Mouse (Mus musculus): ENCODE measurements around the gene Bud31.
"Not testable (repeated sequence)": the region's sequence is repeated elsewhere in the genome, so short reads cannot be mapped to it uniquely, and the experiment has no call there.

Bud31 gene

DNA sequence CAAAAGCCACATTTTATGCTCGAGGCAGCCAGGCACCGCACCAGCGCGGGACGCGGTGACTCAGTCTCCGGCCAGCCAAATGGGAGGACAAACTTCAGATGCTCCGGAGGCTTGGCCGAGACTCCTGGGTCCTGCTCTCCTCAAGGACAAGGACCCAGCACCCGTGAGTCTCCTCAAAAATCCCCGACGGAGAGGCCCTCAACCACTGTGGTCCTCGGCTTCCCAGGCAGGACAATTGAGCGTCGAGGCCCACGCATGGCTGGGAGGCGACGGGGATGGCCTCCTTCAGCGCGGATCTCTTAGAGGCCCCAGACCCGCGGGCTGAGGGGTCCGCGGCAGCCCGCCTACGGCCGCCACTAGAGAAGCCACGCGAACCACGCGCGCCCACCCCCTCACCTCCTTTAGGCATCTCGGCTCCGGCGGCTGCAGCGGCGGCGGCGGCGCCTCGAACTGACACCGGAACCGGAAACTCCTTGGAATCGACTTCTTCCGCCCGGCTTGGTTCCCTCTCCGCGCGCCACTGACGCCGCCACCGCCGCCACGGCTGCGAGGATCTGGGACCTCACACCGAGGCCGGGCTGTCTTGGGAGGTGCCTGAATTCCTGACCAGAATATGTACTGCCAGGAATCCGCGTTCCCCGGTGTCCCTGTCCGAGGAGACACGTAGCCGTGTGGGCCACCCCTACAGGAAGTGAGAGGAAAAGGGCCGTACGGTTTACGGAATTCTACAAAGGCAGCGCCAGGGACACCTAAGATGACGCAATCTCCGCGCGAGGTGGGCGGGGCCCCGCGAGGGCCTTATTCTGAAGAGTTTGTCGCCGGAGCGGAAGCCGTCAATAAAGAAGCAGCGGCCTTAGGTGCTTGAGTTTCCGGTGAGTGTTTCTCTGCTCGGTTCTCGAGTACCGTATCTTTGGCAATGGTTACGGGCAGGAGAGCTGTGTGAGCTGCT, at the start of gene Bud31, which contains the start of gene Pdap1:
Gene Bud31, plus strand, starts transcription at position 792 of the 949 bp plus-strand sequence.
Gene Pdap1, minus strand, starts transcription at position 668 of the 949 bp plus-strand sequence.
- peak; percentile 94 for DNase-seq (ENCODE audit: low spot score)

- no peak for DNase-seq (ENCODE audit: low spot score)
Measured at GRCm38 (mm10) chr5:145096195-145096594, 44.0 kb upstream of the Bud31 start.

- no peak for DNase-seq (ENCODE audit: low spot score)
Measured at GRCm38 (mm10) chr5:145098340-145098821, 41.8 kb upstream of the Bud31 start.

- DNase-seq (ENCODE audit: low spot score), result no peak
Measured at GRCm38 (mm10) chr5:145100960-145101359, 39.2 kb upstream of the Bud31 start.

DNA sequence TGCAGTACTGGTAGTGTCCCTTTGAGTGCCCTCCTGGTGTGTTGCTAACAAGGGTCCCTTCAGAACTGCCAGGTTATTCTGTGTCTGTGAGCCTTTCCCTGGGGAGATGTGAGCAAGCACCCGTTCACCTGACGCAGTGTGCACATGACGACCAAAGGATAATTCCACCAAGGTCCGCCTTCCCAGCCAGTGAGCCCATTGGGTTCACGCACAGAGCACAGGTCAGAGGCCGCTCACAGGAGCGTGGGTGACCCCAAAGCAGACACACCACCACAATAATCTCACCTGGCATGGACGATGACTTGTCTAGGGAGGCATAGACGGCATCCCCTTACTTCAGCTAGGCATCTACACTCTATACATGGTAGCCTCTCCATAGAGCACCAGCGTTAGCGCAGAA, 38.7 kb upstream of the Bud31 start:
- not testable (repeated sequence) for DNase-seq (ENCODE audit: low spot score)

- no peak for DNase-seq (ENCODE audit: low spot score)
Measured at GRCm38 (mm10) chr5:145102706-145103105, 37.5 kb upstream of the Bud31 start.

- DNase-seq (ENCODE audit: low spot score), result no peak
Measured at GRCm38 (mm10) chr5:145104328-145104727, 35.8 kb upstream of the Bud31 start.

- DNase-seq (ENCODE audit: low spot score), result no peak
Measured at GRCm38 (mm10) chr5:145105694-145106275, 34.4 kb upstream of the Bud31 start.

DNA sequence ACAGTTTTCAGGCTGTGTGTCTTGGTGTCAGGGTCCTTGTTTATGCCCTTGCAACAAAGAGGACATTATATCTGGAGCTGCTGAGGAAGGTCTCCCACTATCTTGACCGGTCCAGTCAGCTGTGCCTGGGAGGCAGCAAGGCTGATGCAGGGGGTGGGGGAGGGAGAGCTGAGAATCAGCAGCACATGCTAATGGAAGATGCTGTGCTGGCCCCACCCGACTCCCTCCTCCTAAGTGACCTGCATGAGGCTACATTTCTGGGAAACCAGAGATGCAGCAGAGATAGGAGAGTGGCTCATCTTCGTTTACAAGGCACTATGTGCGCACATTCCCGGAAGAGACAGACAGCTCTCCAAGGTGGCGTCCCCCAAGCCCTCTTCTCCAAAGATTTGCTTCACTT, 29.8 kb upstream of the Bud31 start:
- no peak for DNase-seq (ENCODE audit: low spot score)

GRCm38 (mm10) chr5:145112566-145112965, 27.6 kb upstream of the Bud31 start:
- no peak for DNase-seq (ENCODE audit: low spot score)

DNA sequence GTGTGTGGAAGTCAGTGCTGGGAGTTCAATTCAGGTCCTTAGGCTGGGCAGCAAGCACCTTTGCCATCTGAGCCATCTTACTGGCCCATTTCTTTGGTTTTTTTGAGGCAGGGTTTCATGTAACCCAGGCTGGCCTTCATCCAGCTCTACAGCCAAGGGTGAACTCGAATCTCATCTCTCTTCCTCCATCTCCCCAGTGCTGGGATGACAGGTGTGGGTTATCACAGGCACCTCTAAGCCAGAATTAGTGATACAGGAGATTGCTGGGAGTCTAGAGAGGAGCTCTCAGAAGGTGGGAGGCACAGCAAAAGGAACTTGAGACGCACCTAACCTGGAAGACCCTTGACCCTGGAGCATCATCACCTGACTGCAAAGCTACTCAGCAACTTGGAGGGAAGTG, 26.7 kb upstream of the Bud31 start:
- DNase-seq (ENCODE audit: low spot score), result no peak

- DNase-seq (ENCODE audit: low spot score), result peak; percentile 54
Measured at GRCm38 (mm10) chr5:145114071-145114605, 26.0 kb upstream of the Bud31 start, which contains the start of gene Arpc1b. Gene Arpc1b, plus strand, starts transcription at chr5:145114215.

- DNase-seq (ENCODE audit: low spot score), result peak; percentile 63
Measured at GRCm38 (mm10) chr5:145114606-145115473, 25.3 kb upstream of the Bud31 start.

GRCm38 (mm10) chr5:145115736-145116135, 24.4 kb upstream of the Bud31 start:
- no peak for DNase-seq (ENCODE audit: low spot score)

- peak; percentile 43 for DNase-seq (ENCODE audit: low spot score)
Measured at GRCm38 (mm10) chr5:145116316-145116715, 23.8 kb upstream of the Bud31 start.

DNA sequence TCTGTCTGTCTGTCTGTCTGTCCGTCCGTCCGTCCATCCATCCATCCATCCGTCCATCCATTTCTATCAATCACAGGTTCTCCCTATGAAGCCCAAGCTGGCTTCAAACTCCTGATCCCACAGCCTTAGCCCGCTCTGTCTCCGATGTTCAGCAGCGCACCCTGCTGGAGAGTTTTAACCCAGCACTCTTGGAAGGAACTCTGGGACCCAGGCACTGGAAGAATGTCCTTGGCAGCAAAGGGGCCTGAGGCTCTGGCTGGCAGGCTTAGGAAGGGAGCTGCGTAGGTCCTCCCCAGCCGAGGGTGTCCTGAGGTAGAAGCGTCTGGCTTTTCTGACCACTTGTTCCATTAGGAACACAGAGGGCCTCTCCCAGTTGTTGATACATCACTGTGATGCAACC, 23.2 kb upstream of the Bud31 start:
- DNase-seq (ENCODE audit: low spot score), result peak; percentile 70

DNA sequence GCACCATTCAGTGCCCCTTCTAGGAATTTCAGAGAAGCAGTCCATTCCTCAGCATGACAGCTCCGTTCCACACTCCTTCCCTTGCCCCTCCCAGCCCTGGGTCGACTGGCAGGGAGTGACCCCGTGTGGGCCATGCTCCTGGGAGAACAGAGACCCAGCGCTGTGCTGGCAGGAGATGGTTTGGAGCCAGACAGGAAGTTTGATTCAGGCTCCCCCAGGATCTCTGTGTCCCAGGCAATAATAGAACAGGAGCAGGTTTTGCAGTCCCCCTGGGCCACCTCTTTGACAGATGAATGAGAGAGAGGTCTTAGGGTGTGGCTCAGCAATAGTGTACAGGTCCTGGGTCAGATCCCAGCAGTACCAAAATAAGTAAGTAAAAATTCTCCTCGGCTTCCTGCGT, 22.2 kb upstream of the Bud31 start:
- no peak for DNase-seq (ENCODE audit: low spot score)

- DNase-seq (ENCODE audit: low spot score), result no peak
Measured at GRCm38 (mm10) chr5:145118461-145118860, 21.7 kb upstream of the Bud31 start.

DNA sequence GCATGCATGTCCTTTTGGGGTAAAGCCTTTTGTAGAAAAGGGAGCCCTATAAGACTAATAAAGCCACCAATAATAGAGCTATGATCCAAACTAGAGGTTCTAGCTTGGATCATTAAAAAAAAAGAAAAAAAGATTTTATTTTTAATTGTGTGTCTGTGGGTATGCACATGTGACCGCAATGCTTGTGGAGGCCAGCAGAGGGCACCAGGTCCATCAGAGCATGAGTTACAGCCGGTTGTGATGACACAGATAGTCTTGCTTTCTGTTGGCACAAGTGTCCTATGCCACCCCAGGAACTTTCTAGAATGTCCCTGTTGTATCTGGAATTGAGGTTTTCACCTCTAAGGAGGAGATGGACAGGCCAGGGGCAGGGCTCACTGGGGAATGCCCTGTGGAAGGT, 20.8 kb upstream of the Bud31 start:
- DNase-seq (ENCODE audit: low spot score), result no peak

DNA sequence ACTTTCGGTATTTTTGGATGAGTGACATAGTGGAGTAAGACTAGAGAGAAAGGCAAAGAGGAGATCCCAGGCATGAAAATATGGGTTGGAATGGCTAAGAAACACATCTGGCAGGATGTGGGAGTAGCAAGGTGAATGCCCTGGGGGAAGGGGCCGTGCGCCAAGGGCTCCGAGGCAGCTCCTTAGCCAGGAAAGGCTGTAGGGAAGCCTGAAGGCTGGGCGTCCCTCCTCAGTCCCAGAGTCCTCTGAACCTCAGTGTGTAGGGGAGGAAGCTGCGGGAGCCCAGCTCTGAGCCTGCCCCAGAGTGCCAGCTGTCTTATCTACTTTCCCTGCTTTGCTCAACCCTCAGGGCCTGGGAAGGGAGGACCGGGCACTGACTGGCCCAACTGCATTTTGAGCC, 19.2 kb upstream of the Bud31 start:
- no peak for DNase-seq (ENCODE audit: low spot score)

DNA sequence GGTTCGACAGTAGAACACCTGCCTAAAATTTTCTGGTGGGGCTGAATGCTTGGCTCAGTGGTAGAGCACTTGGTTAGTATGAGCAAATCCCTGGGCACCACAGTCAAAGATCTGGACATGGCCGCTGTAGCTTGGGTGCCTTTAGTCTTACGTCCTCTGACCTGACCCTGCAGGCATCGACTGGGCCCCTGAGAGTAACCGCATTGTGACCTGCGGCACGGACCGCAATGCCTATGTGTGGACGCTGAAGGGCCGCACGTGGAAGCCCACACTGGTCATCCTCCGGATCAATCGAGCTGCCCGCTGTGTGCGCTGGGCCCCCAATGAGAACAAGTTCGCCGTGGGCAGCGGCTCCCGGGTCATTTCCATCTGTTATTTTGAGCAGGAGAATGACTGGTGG, 16.8 kb upstream of the Bud31 start:
- no peak for DNase-seq (ENCODE audit: low spot score)

GRCm38 (mm10) chr5:145126580-145126979, 13.6 kb upstream of the Bud31 start:
- no peak for DNase-seq (ENCODE audit: low spot score)

All from ovary, postnatal 14 days (tissue).